Mouse (Mus musculus) kidney, embryonic 14.5 days (tissue): ENCODE data around the gene Vsir. TPM values are rescaled to one million over a fixed set of nuclear protein-coding genes. Genes with fewer than 3 reads are reported as not detected.

Source experiments
- ATAC-seq: fragments of 200-750 bp; cut with Nextera tagmentation; 2 replicates; pipeline ENCODE4 v1.8.0; 2017; ENCODE audit warnings: moderate number of reproducible peaks, mild to moderate bottlenecking, moderate TSS enrichment, moderate library complexity; ENCODE audit not compliant: low FRiP score, low TSS enrichment
- H3K27ac ChIP-seq: fragments of 300-500 bp; sonication (generic); 2 replicates; pipeline ENCODE4 v1.5.1; 2014; ENCODE audit warnings: low read depth, mild to moderate bottlenecking, low read length, moderate library complexity, mixed read lengths
- H3K27me3 ChIP-seq: fragments of 300-500 bp; sonication (generic); 2 replicates; pipeline ENCODE4 v1.6.1; 2014; ENCODE audit warnings: mild to moderate bottlenecking, low read length; ENCODE audit not compliant: control insufficient read depth, insufficient read depth
- H3K36me3 ChIP-seq: fragments of 300-500 bp; sonication (generic); 2 replicates; pipeline ENCODE4 v1.6.1; 2014; ENCODE audit warnings: low read length, mixed read lengths; ENCODE audit not compliant: control insufficient read depth, insufficient read depth
- H3K4me1 ChIP-seq: fragments of 300-500 bp; sonication (generic); 2 replicates; pipeline ENCODE4 v1.6.1; 2014; ENCODE audit warnings: low read length, mixed read lengths; ENCODE audit not compliant: control insufficient read depth, insufficient read depth
- H3K4me2 ChIP-seq: fragments of 300-500 bp; sonication (generic); replicated peaks from 2 replicates; pipeline ENCODE4 v1.6.1; 2014; ENCODE audit warnings: low read depth, mild to moderate bottlenecking, low read length
- H3K4me3 ChIP-seq: fragments of 300-500 bp; sonication (generic); 2 replicates; pipeline ENCODE4 v1.5.1; 2014; ENCODE audit warnings: mild to moderate bottlenecking, low read length
- H3K9ac ChIP-seq: fragments of 300-500 bp; sonication (generic); 2 replicates; pipeline ENCODE4 v1.6.1; 2014; ENCODE audit warnings: low read depth, mild to moderate bottlenecking, low read length, moderate library complexity
- H3K9me3 ChIP-seq: fragments of 300-500 bp; sonication (generic); 2 replicates; pipeline ENCODE4 v1.6.1; 2016; ENCODE audit warnings: low read length; ENCODE audit not compliant: control insufficient read depth
- WGBS: fragments of 180-500 bp; shearing (Covaris S2); extraction: QIAGEN DNeasy Blood & Tissue Kit; methylation state at CpG from one replicate; pipeline ENCODE4 v1.1.7; 2014; 5-methylcytosine and 5-hydroxymethylcytosine counted together
- polyA plus RNA-seq: library from polyadenylated mRNA; unstranded; fragments of >200 nt; fragmentation: Nextera tagmentation; extraction: Ambion mirVana; gene quantifications from 2 replicates; pipeline ENCODE4 v1.2.1, GENCODE M21; 2014

Vsir gene
- polyA plus RNA-seq, 1 experiment from 2014 or later, result 4.6 TPM

- 69% methylated on average over 7 of the region's 7 CpGs for WGBS
Measured at GRCm38 (mm10) chr10:60334583-60334982, 12.1 kb upstream of the Vsir start.

GRCm38 (mm10) chr10:60335021-60335420 lies 11.6 kb upstream of the Vsir start:
- no peaks in the 10 kb centered on the region; the same call in 1 of the 2 replicates for H3K9me3 ChIP-seq

More at GRCm38 (mm10) chr10:60334583-60334982, 12.1 kb upstream of the Vsir start:
- Histone ChIP-seq H3K4me3 (no peak overlapping the region), H3K9me3 (no peaks in the 10 kb centered on the region; the same call in 1 of the 2 replicates), H3K4me1 (no peaks in the 10 kb centered on the region), H3K27ac (no peak overlapping the region), H3K36me3 (no peaks in the 10 kb centered on the region), H3K4me2 (no peak overlapping the region), H3K27me3 (no peaks in the 10 kb centered on the region), H3K9ac (no peak overlapping the region)
- ATAC-seq, result no peak

GRCm38 (mm10) chr10:60341528-60341927 lies 5.1 kb upstream of the Vsir start:
- no peak for ATAC-seq
- Histone ChIP-seq H3K4me3 (no peak overlapping the region), H3K4me1 (peaks cover 4% of the 10 kb centered on the region; the same call in 1 of the 2 replicates), H3K4me2 (no peak overlapping the region), H3K27me3 (no peaks in the 10 kb centered on the region), H3K9ac (no peak overlapping the region), H3K9me3 (no peaks in the 10 kb centered on the region; the same call in 1 of the 2 replicates), H3K36me3 (no peaks in the 10 kb centered on the region), H3K27ac (no peak overlapping the region)
- 77% methylated on average over 9 of the region's 9 CpGs for WGBS

More at GRCm38 (mm10) chr10:60335021-60335420, 11.6 kb upstream of the Vsir start:
- Histone ChIP-seq H3K27me3 (no peaks in the 10 kb centered on the region), H3K4me1 (no peaks in the 10 kb centered on the region), H3K27ac (no peak overlapping the region), H3K4me2 (no peak overlapping the region), H3K4me3 (no peak overlapping the region), H3K9ac (no peak overlapping the region), H3K36me3 (no peaks in the 10 kb centered on the region)
- 91% methylated on average over 4 of the region's 4 CpGs for WGBS
- no peak for ATAC-seq

GRCm38 (mm10) chr10:60344111-60344510 lies 2.5 kb upstream of the Vsir start:
- no peaks in the 10 kb centered on the region for H3K36me3 ChIP-seq
- H3K4me1 ChIP-seq, result peaks cover 15% of the 10 kb centered on the region
- no peak overlapping the region for H3K4me2 ChIP-seq
- no peak overlapping the region for H3K4me3 ChIP-seq
- H3K27me3 ChIP-seq, result no peaks in the 10 kb centered on the region
- H3K27ac ChIP-seq, result no peak overlapping the region
- no peak overlapping the region for H3K9ac ChIP-seq
- no peaks in the 10 kb centered on the region for H3K9me3 ChIP-seq
- no peak for ATAC-seq
- 92% methylated on average over 3 of the region's 3 CpGs for WGBS

GRCm38 (mm10) chr10:60346056-60346455 lies 595 bp upstream of the Vsir start:
- H3K9ac ChIP-seq, result 0 out of 2 replicates have a peak overlapping the region, but pooled peaks have one; percentile 34
- ATAC-seq, result no peak
- H3K36me3 ChIP-seq, result no peaks in the 10 kb centered on the region
- H3K9me3 ChIP-seq, result no peaks in the 10 kb centered on the region
- peaks cover 17% of the 10 kb centered on the region for H3K4me1 ChIP-seq
- H3K4me2 ChIP-seq, result peak overlapping the region; percentile 55; the same call in 1 of the 2 replicates
- H3K4me3 ChIP-seq, result no peak overlapping the region
- no peak overlapping the region for H3K27ac ChIP-seq
- no peaks in the 10 kb centered on the region for H3K27me3 ChIP-seq
- 86% methylated on average over 4 of the region's 4 CpGs for WGBS

GRCm38 (mm10) chr10:60347768-60348610 lies 1.3 kb downstream of the Vsir start:
- no peak for ATAC-seq
- Histone ChIP-seq H3K4me3 (peak overlapping the region; percentile 39; the same call in 1 of the 2 replicates), H3K4me2 (peak overlapping the region; percentile 55), H3K9ac (0 out of 2 replicates have a peak overlapping the region, but pooled peaks have one; percentile 1), H3K27ac (no peak overlapping the region; the same call in 1 of the 2 replicates), H3K36me3 (no peaks in the 10 kb centered on the region), H3K27me3 (no peaks in the 10 kb centered on the region), H3K9me3 (no peaks in the 10 kb centered on the region), H3K4me1 (peaks cover 30% of the 10 kb centered on the region)
- WGBS, result 52% methylated on average over 9 of the region's 9 CpGs

GRCm38 (mm10) chr10:60349056-60349455 lies 2.4 kb downstream of the Vsir start:
- 51% methylated on average over 6 of the region's 6 CpGs for WGBS
- Histone ChIP-seq H3K4me3 (no peak overlapping the region), H3K4me1 (peaks cover 30% of the 10 kb centered on the region), H3K27ac (no peak overlapping the region; the same call in 1 of the 2 replicates), H3K9me3 (no peaks in the 10 kb centered on the region), H3K27me3 (no peaks in the 10 kb centered on the region), H3K4me2 (no peak overlapping the region; the same call in 1 of the 2 replicates), H3K9ac (no peak overlapping the region), H3K36me3 (no peaks in the 10 kb centered on the region)
- ATAC-seq, result no peak

- 91% methylated on average over 5 of the region's 5 CpGs for WGBS
- H3K4me2 ChIP-seq, result no peak overlapping the region
- ATAC-seq, result no peak
- no peak overlapping the region for H3K27ac ChIP-seq
- no peaks in the 10 kb centered on the region for H3K9me3 ChIP-seq
- H3K27me3 ChIP-seq, result no peaks in the 10 kb centered on the region
- H3K4me3 ChIP-seq, result no peak overlapping the region
- H3K36me3 ChIP-seq, result no peaks in the 10 kb centered on the region
- peaks cover 30% of the 10 kb centered on the region for H3K4me1 ChIP-seq
- no peak overlapping the region for H3K9ac ChIP-seq
Measured at GRCm38 (mm10) chr10:60349644-60350043, 3.0 kb downstream of the Vsir start.
